Mouse (Mus musculus) MEL (cell line): ENCODE measurements around the gene Nyap2.

Experiments used
- CTCF ChIP-seq, 3 experiments: IDR thresholded peaks in 2 of 3; conservative IDR thresholded peaks in 1 of 3; 2 replicates each; pipeline ENCODE4 v1.5.1; 2011 to 2012; ENCODE audit warnings: low read length in 3 of 3, low read depth in 2 of 3, mild to moderate bottlenecking in 2 of 3, improper control_type of control experiment in 1 of 3, inconsistent platforms in 1 of 3, mixed read lengths in 1 of 3, moderate library complexity in 1 of 3; ENCODE audit not compliant: control insufficient read depth in 1 of 3, insufficient read depth in 1 of 3, poor library complexity in 1 of 3, severe bottlenecking in 1 of 3
- TAL1 ChIP-seq: IDR thresholded peaks from 2 replicates; pipeline ENCODE4 v1.6.1; 2012; ENCODE audit warnings: mild to moderate bottlenecking, inconsistent platforms, low read length, moderate library complexity, mixed read lengths

DNA sequence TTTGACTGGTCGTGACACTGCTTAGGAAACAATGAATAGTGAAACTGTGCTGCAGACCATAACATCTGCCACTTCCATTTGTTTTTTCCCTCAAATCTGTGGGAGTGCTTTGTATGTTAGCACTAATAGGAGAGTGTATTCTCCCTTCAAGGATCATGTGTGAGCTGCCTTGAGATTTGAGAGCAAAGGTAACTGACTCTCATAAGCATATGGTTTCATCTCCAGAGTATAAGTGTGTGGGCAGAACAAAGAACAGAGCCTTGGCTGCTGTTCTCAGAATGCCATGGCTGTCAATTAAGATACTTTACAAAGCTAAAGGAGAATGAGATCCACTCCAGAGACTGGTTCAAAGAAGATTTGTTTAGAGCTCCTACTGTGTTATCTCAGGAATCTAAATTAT lies 96.6 kb downstream of the Nyap2 start:
- no peak for TF ChIP-seq CTCF (IDR thresholded peaks at IDR 0.05 in 2 of 3, conservative IDR thresholded peaks at IDR 0.05 in 1 of 3; ENCODE audit: control insufficient read depth in 1 of 3, insufficient read depth in 1 of 3, low read depth in 2 of 3, low read length in 3 of 3, poor library complexity in 1 of 3, severe bottlenecking in 1 of 3)
- TF ChIP-seq TAL1, result no peak
